Mouse (Mus musculus) MEL (cell line): Measurements from ENCODE around the gene Atp6v1g2.

Source experiments
- CHD1 ChIP-seq: IDR thresholded peaks from 2 replicates; pipeline ENCODE4 v1.6.1; 2012; ENCODE audit warnings: low read depth, mild to moderate bottlenecking, inconsistent platforms, low read length, improper control_type of control experiment
- EP300 ChIP-seq, 2 experiments: IDR thresholded peaks; 2 replicates each; pipeline ENCODE4 v1.6.1; 2011; ENCODE audit warnings: improper control_type of control experiment in 2 of 2, low read length in 2 of 2, low read depth in 1 of 2, mild to moderate bottlenecking in 1 of 2
- MAX ChIP-seq: IDR thresholded peaks from 2 replicates; pipeline ENCODE4 v1.6.1; 2011; ENCODE audit warnings: low read length, improper control_type of control experiment
- POLR2A ChIP-seq, 2 experiments: IDR thresholded peaks; 2 replicates each; pipeline ENCODE4 v1.6.1; 2011 to 2012; ENCODE audit warnings: low read length in 2 of 2, mild to moderate bottlenecking in 2 of 2, control low read depth in 1 of 2, improper control_type of control experiment in 1 of 2, low read depth in 1 of 2, moderate library complexity in 1 of 2; ENCODE audit not compliant: control insufficient read depth in 1 of 2, insufficient read depth in 1 of 2, poor library complexity in 1 of 2
- ZNF384 ChIP-seq: IDR thresholded peaks from 2 replicates; pipeline ENCODE4 v1.6.1; 2012; ENCODE audit warnings: low read depth, mild to moderate bottlenecking, inconsistent platforms, low read length, improper control_type of control experiment

DNA sequence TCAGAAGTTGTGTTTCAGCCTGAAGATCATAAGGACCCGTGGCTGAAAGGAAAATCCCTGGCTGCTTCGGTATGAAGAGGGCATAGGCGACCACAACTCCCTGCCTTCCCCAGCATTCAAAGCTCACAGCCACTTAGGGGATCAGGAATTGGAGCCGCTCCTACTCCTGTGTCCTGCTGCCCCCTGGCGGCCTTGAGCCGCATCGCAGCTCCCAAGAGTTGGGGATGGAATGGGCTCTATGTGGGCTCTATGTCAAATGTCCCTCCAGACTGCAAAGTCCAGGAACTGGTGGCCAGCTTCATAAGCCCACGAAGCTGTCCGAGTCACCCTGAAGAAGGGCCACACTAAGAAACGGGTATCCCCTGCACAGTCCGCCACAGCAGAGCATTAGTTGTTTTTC lies 41.3 kb downstream of the Atp6v1g2 start:
- TF ChIP-seq POLR2A (IDR thresholded peaks at IDR 0.05; ENCODE audit: control insufficient read depth in 1 of 2, insufficient read depth in 1 of 2, low read depth in 1 of 2, low read length in 2 of 2, poor library complexity in 1 of 2) (no peak), ZNF384 (no peak), MAX (no peak), CHD1 (no peak), EP300 (IDR thresholded peaks at IDR 0.05; ENCODE audit: low read depth in 1 of 2, low read length in 2 of 2) (no peak)
